Mouse (Mus musculus) midbrain, embryonic 13.5 days (tissue): ENCODE measurements around the gene Maged1. TPM values are rescaled to one million over a fixed set of nuclear protein-coding genes. Genes with fewer than 3 reads are reported as not detected.
A peak's percentile ranks its signal among the peaks of the same experiment; 100 is the strongest.
"Not testable (repeated sequence)": the region's sequence is repeated elsewhere in the genome, so short reads cannot be mapped to it uniquely, and the experiment has no call there.

ENCODE experiments used
- ATAC-seq: fragments of 200-750 bp; cut with Nextera tagmentation; 2 replicates; pipeline ENCODE4 v1.8.0; 2017; ENCODE audit warnings: mild to moderate bottlenecking, moderate TSS enrichment, moderate library complexity
- H3K27ac ChIP-seq: fragments of 300-500 bp; sonication (generic); 2 replicates; pipeline ENCODE4 v1.5.1; 2015; ENCODE audit warnings: inconsistent platforms, mild to moderate bottlenecking, moderate library complexity
- H3K27me3 ChIP-seq: fragments of 300-500 bp; sonication (generic); 2 replicates; pipeline ENCODE4 v1.6.1; 2015; ENCODE audit warnings: mild to moderate bottlenecking, inconsistent platforms
- H3K36me3 ChIP-seq: fragments of 300-500 bp; sonication (generic); 2 replicates; pipeline ENCODE4 v1.6.1; 2015; ENCODE audit warnings: mild to moderate bottlenecking, inconsistent platforms
- H3K4me1 ChIP-seq: fragments of 300-500 bp; sonication (generic); replicated peaks from 2 replicates; pipeline ENCODE4 v1.6.1; 2015; ENCODE audit warnings: inconsistent platforms
- H3K4me2 ChIP-seq: fragments of 300-500 bp; sonication (generic); replicated peaks from 2 replicates; pipeline ENCODE4 v1.6.1; 2015; ENCODE audit warnings: moderate library complexity, mild to moderate bottlenecking, inconsistent platforms
- H3K4me3 ChIP-seq: fragments of 300-500 bp; sonication (generic); replicated peaks from 2 replicates; pipeline ENCODE4 v1.5.1; 2015; ENCODE audit warnings: mild to moderate bottlenecking, inconsistent platforms
- H3K9ac ChIP-seq: fragments of 300-500 bp; sonication (generic); replicated peaks from 2 replicates; pipeline ENCODE4 v1.6.1; 2015; ENCODE audit warnings: mild to moderate bottlenecking, inconsistent platforms
- H3K9me3 ChIP-seq: fragments of 300-500 bp; sonication (generic); 2 replicates; pipeline ENCODE4 v1.6.1; 2016; ENCODE audit warnings: mild to moderate bottlenecking, inconsistent platforms
- WGBS: fragments of 180-500 bp; shearing (Covaris S2); methylation state at CpG from one replicate; pipeline ENCODE4 v1.1.7; 2015; 5-methylcytosine and 5-hydroxymethylcytosine counted together
- polyA plus RNA-seq: library from polyadenylated mRNA; unstranded; fragments of >200 nt; fragmentation: Nextera tagmentation; extraction: Ambion mirVana; gene quantifications from 2 replicates; pipeline ENCODE4 v1.2.1, GENCODE M21; 2015

The Maged1 gene
- polyA plus RNA-seq, 1 experiment from 2014 or later = 1,114 TPM

DNA sequence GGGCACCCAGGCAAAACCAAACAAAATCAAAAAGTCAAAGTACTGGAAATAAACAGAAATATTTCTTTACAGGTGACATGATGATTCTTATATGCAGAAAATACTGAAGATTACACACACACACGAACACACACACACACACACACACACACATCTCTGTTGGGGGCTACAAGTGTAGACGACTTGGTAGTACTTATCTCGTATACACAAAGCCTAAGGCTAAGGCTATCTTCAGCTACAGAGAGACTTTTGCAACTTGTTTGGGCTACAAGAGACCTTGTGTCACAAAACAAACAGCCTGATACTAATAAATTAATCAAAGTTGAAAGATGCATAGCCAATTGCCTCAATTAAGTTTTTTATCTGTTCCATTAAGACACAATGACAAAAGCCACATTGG lies 19.8 kb downstream of the Maged1 start:
- H3K27me3 ChIP-seq = no peaks in the 10 kb centered on the region; the same call in 1 of the 2 replicates
- no peak overlapping the region for H3K9ac ChIP-seq
- H3K36me3 ChIP-seq = no peaks in the 10 kb centered on the region
- H3K4me2 ChIP-seq = no peak overlapping the region
- ATAC-seq = no peak
- WGBS = 75% methylated on average over 3 of the region's 3 CpGs
- no peak overlapping the region for H3K27ac ChIP-seq
- no peaks in the 10 kb centered on the region for H3K4me1 ChIP-seq
- H3K4me3 ChIP-seq = no peak overlapping the region
- H3K9me3 ChIP-seq = no peaks in the 10 kb centered on the region

DNA sequence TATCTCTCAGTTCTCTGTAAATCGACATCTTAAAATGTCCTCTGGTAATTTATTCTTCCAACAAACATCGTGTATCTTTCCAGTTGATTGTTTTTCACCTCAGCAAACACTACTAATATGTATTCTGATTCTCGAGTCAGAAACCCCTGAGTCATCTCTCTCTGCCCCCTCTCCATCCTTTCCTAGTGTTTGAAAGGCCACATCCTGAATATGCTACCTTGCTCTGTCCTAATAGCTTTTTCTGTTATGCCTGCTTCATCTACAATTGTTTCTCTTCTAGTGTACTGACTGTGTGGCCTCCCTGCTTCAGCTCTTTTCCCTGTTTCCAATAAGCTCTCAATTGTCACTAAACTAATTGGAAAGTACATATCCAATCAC lies 33.5 kb downstream of the Maged1 start:
- Histone ChIP-seq H3K36me3 (no peaks in the 10 kb centered on the region), H3K9me3 (no peaks in the 10 kb centered on the region), H3K4me3 (no peak overlapping the region), H3K27me3 (0 out of 2 replicates have a peak, but pooled peaks cover 6% of the 10 kb centered on the region), H3K4me1 (peaks cover 7% of the 10 kb centered on the region), H3K4me2 (no peak overlapping the region), H3K27ac (peak overlapping the region; percentile 75), H3K9ac (no peak overlapping the region)
- 65% methylated on average over 3 of the region's 3 CpGs for WGBS
- peak; percentile 21; the same call in 1 of the 2 replicates for ATAC-seq

DNA sequence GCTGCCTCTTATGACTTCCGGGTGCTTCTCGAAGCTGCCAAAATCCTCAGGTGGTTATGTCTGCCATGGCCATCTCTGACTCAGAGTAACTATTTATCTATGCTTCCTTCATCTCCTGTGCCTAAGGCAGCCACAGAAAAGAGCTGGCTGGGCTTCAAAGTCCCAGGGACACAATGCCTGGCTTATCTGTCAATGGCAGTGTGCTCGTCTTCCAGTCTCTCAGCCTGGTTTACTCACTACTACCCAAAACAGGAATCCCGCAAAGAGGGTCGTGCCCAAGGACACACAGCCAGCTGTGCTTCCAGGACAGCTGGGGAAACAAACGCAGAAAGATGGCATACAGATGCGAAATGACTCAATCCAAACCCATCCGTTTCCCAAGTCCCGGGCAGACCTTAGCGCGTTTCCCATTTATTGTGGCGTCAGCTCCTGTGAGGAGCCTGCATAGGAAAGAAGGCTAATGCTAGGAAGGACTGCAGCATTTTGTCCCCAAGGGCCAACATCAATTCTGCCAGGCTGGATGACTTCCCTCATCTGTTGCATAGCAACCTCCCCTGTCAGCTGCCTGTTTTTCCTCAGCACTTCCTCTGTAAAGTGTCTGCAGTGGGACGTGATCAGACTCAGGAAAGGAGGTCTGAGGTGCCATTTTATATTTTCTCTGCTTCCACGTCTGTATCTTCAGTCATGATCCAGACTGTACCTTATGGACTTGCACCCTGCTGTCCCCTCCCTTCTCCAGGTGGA lies 34.1 kb downstream of the Maged1 start:
- H3K36me3 ChIP-seq = not testable (repeated sequence)
- H3K4me2 ChIP-seq = peak overlapping the region; percentile 32
- peak; percentile 97 for ATAC-seq

DNA sequence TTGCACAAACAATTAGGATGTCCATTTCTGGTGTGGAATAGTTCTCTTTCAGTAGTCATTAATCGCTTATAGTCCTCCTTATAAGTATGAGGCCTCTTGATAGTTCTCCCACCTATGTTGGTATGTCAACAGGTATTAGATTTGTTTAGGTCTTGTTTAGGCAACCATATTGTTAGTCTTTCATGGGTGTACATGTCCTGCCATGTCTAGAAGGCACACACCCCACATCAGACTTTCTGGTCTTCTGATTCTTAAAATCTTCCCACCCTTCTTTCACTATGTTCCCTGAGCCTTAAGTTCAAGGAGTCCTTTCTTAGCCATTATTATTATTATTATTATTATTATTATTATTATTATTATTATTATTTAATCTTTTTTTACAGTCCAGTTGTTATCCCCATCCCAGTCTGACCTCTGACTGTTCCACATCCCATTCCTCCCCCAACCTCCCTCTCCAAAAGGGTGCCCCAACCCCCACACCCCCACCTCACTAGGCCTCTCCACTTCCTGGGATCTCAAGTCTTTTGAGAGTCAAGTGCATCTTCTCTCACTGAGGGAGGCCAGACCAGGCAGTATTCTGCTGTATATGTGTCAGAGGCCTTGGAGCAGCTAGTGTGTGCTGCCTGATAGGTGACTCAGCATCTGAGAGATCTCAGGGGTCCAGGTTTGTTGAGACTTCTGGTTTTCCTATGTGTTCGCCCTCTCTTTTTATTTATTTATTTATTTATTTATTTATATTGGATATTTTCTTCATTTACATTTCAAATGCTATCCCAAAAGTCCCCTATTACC lies 55.7 kb downstream of the Maged1 start:
- H3K4me1 ChIP-seq = no peaks in the 10 kb centered on the region
- H3K4me3 ChIP-seq = no peak overlapping the region

More for the DNA sequence above, 34.1 kb downstream of the Maged1 start:
- Histone ChIP-seq H3K9ac (0 out of 2 replicates have a peak overlapping the region, but pooled peaks have one; percentile 19), H3K27ac (peak overlapping the region; percentile 85)
- 35% methylated on average over 6 of the region's 14 CpGs for WGBS
- not testable (repeated sequence) for H3K4me1 ChIP-seq, H3K27me3 ChIP-seq, H3K9me3 ChIP-seq, H3K4me3 ChIP-seq

More for the DNA sequence above, 55.7 kb downstream of the Maged1 start:
- no peaks in the 10 kb centered on the region for H3K36me3 ChIP-seq
- H3K27me3 ChIP-seq = peaks cover 16% of the 10 kb centered on the region; the same call in 1 of the 2 replicates
- H3K9ac ChIP-seq = no peak overlapping the region
- WGBS = 83% methylated on average over 2 of the region's 2 CpGs
- H3K4me2 ChIP-seq = no peak overlapping the region
- H3K27ac ChIP-seq = no peak overlapping the region
- no peak for ATAC-seq
- no peaks in the 10 kb centered on the region for H3K9me3 ChIP-seq

Other genes starting within 250 kb of the Maged1 start
- 0.10 and 0.15 TPM in 2 replicates for gene Fam90a1b, start 175.4 kb downstream of the Maged1 start, polyA plus RNA-seq
- 128 and 135 TPM in 2 replicates for gene Apoo, start 175.0 kb downstream of the Maged1 start, polyA plus RNA-seq
- 17.7 and 20.5 TPM in 2 replicates for gene Gspt2, start 93.9 kb upstream of the Maged1 start, polyA plus RNA-seq
- gene Zxdb, start 182.4 kb upstream of the Maged1 start, polyA plus RNA-seq = 1.4 and 1.5 TPM in 2 replicates